Mouse (Mus musculus): ENCODE measurements around the gene Hoxb8.

Hoxb8 gene

GRCm38 (mm10) chr11:96298895-96299667 lies 17.4 kb downstream of the Hoxb8 start:
- no peak for DNase-seq (ENCODE audit: low spot score in 2 of 2)

GRCm38 (mm10) chr11:96299781-96300180 lies 18.1 kb downstream of the Hoxb8 start:
- DNase-seq (ENCODE audit: low spot score in 2 of 2), result no peak

GRCm38 (mm10) chr11:96300354-96301063 lies 18.8 kb downstream of the Hoxb8 start:
- DNase-seq (ENCODE audit: low spot score in 2 of 2), result no peak

- DNase-seq (ENCODE audit: low spot score in 2 of 2), result no peak
Observed at GRCm38 (mm10) chr11:96301064-96301431, 19.3 kb downstream of the Hoxb8 start.

- peak; percentile 11 to 31 for DNase-seq (ENCODE audit: low spot score in 2 of 2)
Observed at GRCm38 (mm10) chr11:96301837-96302236, 20.1 kb downstream of the Hoxb8 start.

GRCm38 (mm10) chr11:96302381-96303150 lies 20.9 kb downstream of the Hoxb8 start:
- no peak for DNase-seq (ENCODE audit: low spot score in 2 of 2)

GRCm38 (mm10) chr11:96303151-96304099 lies 21.7 kb downstream of the Hoxb8 start, which contains the start of gene Hoxb5:
Gene Hoxb5 (plus strand): TSS chr11:96303336.
- DNase-seq (ENCODE audit: low spot score in 2 of 2), result peak in 1 of 2 experiments; percentile 13

GRCm38 (mm10) chr11:96304381-96305195 lies 22.9 kb downstream of the Hoxb8 start:
- DNase-seq (ENCODE audit: low spot score in 2 of 2), result no peak

GRCm38 (mm10) chr11:96305505-96306182 lies 23.9 kb downstream of the Hoxb8 start:
- DNase-seq (ENCODE audit: low spot score in 2 of 2), result no peak

- DNase-seq (ENCODE audit: low spot score in 2 of 2), result no peak
Observed at GRCm38 (mm10) chr11:96306183-96306907, 24.6 kb downstream of the Hoxb8 start.

GRCm38 (mm10) chr11:96306908-96307269 lies 25.2 kb downstream of the Hoxb8 start:
- no peak for DNase-seq (ENCODE audit: low spot score in 2 of 2)

- DNase-seq (ENCODE audit: low spot score in 2 of 2), result no peak
Observed at GRCm38 (mm10) chr11:96308763-96309162, 27.1 kb downstream of the Hoxb8 start.

- no peak for DNase-seq (ENCODE audit: low spot score in 2 of 2)
Observed at GRCm38 (mm10) chr11:96309288-96309687, 27.6 kb downstream of the Hoxb8 start.

- DNase-seq (ENCODE audit: low spot score in 2 of 2), result no peak
Observed at GRCm38 (mm10) chr11:96310183-96310938, 28.7 kb downstream of the Hoxb8 start.

- no peak for DNase-seq (ENCODE audit: low spot score in 2 of 2)
Observed at GRCm38 (mm10) chr11:96311097-96311496, 29.4 kb downstream of the Hoxb8 start.

GRCm38 (mm10) chr11:96311520-96312417 lies 30.1 kb downstream of the Hoxb8 start:
- no peak for DNase-seq (ENCODE audit: low spot score in 2 of 2)

GRCm38 (mm10) chr11:96313134-96313533 lies 31.4 kb downstream of the Hoxb8 start:
- no peak for DNase-seq (ENCODE audit: low spot score in 2 of 2)

Measured in left cerebral cortex, adult 9 months (tissue).